Mouse (Mus musculus) CH12.LX (cell line): ENCODE measurements around the gene Gm10477.

ENCODE experiments used
- CHD2 ChIP-seq: IDR thresholded peaks from 2 replicates; pipeline ENCODE4 v1.6.1; 2011; ENCODE audit warnings: low read length, improper control_type of control experiment
- CTCF ChIP-seq, 2 experiments: IDR thresholded peaks in 1 of 2; conservative IDR thresholded peaks in 1 of 2; 2 replicates each; pipeline ENCODE4 v1.5.1; 2011 to 2012; ENCODE audit warnings: low read depth in 2 of 2, low read length in 2 of 2, improper control_type of control experiment in 1 of 2, inconsistent platforms in 1 of 2, mild to moderate bottlenecking in 1 of 2, moderate library complexity in 1 of 2
- MXI1 ChIP-seq: IDR thresholded peaks from 2 replicates; pipeline ENCODE4 v1.6.1; 2011; ENCODE audit warnings: mild to moderate bottlenecking, low read depth, low read length, improper control_type of control experiment
- RCOR1 ChIP-seq: conservative IDR thresholded peaks from 2 replicates; pipeline ENCODE4 v1.6.1; 2012; ENCODE audit warnings: low read depth, mild to moderate bottlenecking, inconsistent platforms, low read length, improper control_type of control experiment
- TBP ChIP-seq: conservative IDR thresholded peaks from 2 replicates; pipeline ENCODE4 v1.6.1; 2011; ENCODE audit warnings: low read depth, low read length, improper control_type of control experiment
- USF1 ChIP-seq: IDR thresholded peaks from 2 replicates; pipeline ENCODE4 v1.6.1; 2014; ENCODE audit warnings: low read depth, mild to moderate bottlenecking, inconsistent platforms, low read length, improper control_type of control experiment
- ZC3H11A ChIP-seq: IDR thresholded peaks from 2 replicates; pipeline ENCODE4 v1.6.1; 2012; ENCODE audit warnings: low read depth, mild to moderate bottlenecking, inconsistent platforms, low read length, improper control_type of control experiment
- ZNF384 ChIP-seq: IDR thresholded peaks from 2 replicates; pipeline ENCODE4 v1.6.1; 2012; ENCODE audit warnings: low read depth, low read length, improper control_type of control experiment, inconsistent platforms

GRCm38 (mm10) chrX:56497241-56497640 is 27.3 kb upstream of the Gm10477 start:
- TF ChIP-seq CHD2 = no peak
- TF ChIP-seq USF1 = peak; percentile 47
- no peak for TF ChIP-seq RCOR1
- TF ChIP-seq TBP = no peak
- TF ChIP-seq CTCF (conservative IDR thresholded peaks at IDR 0.05 in 1 of 2, IDR thresholded peaks at IDR 0.05 in 1 of 2; ENCODE audit: low read depth in 2 of 2, low read length in 2 of 2) = no peak
- TF ChIP-seq ZNF384 = no peak
- no peak for TF ChIP-seq MXI1
- TF ChIP-seq ZC3H11A = no peak
